Mouse (Mus musculus) kidney, postnatal 36 days (tissue): ENCODE data around the gene Kalrn.

Experiments used
- DNase-seq, 2 experiments: peaks; one replicate each; pipeline ENCODE4 v3.0.0; 2021 to 2022; ENCODE audit warnings: mixed read lengths in 2 of 2

Kalrn gene

DNA sequence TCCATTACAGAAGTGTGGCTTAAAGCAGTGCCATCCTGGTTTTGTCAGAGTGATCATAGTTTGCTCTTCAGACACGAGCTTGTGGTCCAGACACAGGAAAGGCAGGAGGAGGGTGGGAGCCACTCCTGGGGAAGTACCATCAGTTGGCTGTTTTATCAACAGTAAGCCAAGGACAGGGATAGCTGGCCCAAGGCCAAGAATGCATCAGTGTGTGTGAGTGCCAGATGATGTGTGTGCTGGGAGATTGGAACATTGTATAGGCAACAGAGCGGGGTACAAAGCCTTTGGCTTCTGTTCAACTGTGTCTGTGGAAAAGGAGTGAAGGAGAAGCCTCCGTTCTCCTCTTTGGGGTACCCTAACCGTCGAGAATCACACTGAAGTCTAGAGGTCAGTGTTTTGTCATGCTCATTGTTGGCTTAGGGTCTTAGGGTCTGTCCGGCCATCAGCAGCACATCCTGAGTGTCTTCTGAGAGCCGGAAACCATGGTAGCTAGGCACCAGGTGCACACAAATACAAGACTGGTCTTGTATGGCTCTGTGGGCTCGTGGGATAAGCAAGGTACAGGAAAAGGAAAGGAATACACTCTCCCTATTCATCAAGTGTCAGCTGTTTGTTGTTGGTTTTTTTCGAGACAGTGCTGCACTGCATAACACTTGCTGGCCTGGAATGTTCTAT lies 644.4 kb downstream of the Kalrn start:
- DNase-seq, result peak; percentile 43 to 57

DNA sequence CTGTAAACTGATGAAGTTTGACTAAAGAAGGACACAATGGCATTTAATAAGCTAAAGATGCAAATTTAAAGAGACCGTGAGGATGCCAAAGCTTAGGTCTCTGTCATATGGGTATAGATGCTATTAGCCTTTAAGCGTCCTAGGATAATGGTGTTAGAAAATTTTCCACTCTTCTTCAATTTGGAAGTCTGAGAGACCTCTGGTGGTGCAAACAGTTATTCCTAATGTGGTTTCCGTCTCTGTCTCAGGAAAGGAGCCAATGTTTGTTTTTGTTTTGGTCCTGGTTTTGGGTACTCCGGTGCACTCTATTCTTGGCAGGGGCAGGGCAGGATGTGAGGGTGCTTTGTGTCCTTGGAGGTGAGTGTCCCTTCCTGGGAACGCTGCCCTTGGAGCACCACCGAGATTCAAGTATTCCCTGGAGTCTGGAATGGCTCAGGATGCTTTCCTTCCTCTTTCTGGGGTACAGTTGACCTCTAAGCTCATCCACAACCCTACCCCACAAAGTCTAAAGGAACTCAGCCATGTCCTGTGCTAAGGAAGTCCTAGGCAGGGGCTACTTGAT lies 646.0 kb downstream of the Kalrn start:
- peak; percentile 46 to 81 for DNase-seq

DNA sequence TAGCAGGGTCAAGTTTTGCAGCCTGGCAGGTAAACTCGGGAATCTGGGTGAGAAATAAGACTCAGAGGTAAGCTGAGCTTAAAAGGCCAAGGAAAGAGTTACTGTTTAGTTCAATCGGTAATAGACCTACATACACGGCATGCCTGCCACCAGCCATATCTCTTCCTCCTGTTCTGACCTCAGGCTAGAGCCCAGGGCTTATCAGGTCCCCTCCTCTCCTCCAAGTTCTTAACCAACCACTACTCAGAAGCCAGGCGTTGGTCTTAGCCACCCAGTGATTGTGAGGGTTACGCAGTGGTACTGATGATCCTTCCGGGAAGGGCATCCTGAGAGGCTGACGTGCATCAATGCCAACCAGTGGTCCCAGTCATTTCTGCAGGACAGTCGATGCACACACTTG lies 649.6 kb downstream of the Kalrn start:
- no peak for DNase-seq

DNA sequence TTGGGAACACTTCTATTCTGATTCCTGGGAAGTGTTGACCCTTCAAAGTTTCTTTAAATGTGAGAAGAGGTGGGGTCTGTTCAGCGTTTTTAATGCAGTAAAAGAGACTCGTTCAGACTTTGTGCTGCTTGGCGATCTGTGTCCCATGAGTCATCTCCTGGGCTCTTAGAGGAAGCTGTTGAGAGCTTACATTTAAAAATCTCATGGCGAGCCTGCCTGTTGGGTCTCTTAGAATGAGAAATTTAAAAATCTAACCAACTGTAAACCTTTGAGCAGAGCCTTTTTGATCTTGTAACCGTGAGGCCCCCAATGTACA lies 650.4 kb downstream of the Kalrn start:
- DNase-seq, result no peak

DNA sequence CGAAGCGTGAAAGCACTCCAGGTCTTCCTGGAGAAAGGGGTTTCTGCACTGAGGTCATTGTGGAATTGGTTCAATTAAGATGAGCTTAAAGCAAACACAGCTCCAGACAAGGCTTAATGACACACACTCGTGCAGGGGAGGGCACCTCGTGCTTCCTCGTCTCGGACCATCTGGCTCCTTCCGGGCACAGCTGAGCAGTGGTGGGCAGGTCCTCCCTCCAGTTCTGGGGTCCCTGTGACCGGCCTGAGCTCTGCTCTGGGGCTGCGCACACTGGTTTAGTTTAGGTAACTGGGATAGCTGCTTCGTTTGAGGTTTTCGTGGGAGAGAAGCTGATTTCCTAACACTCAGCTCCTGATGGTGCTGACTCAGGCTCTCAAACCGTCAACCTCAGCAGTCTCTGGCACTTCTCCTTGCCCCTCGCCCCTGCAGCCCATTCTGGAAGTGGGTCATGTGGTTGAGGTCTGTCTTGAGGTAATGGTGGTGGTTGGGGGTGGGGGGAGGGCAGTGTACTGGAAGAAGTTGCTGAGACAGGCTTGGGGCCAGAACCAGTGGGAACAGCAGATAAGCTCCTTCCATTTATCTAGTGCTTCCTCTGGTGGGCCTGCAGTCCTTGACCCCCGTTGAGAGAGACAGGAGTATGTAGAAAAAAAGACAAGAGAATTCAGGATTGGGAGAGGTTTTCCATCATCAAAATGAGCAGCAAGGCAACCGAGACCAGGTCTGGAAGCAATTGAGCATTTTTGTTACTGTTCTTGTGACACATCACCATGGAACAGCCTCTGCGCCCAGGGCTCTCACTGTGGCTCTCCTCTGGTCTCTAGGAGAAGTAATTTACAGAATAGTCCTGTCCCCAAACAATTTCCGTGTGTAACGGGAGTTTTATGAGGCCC lies 651.0 kb downstream of the Kalrn start:
- DNase-seq, result peak; percentile 56 to 72

DNA sequence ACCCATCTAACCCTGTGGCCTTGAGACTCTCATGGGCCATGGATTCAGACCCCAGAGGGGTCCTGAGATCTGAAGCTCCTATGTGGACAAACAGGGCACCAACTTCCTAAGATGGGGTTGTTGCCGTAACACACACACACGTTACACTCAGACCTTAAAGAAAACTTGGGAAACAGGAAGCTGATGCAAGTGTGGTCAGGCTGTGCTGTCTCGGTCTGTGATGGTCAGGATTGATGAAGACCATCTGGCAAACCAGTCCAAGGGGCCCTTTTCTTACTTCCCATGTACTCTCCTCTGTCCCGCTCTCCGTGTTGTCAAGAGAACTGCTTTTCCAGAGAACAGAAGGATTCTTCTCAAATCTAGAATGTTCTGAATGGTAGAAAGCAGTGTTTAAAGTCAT lies 651.8 kb downstream of the Kalrn start:
- DNase-seq, result no peak
